ENCODE assay signal across 7 mouse cellular contexts in the genomic region with DNA sequence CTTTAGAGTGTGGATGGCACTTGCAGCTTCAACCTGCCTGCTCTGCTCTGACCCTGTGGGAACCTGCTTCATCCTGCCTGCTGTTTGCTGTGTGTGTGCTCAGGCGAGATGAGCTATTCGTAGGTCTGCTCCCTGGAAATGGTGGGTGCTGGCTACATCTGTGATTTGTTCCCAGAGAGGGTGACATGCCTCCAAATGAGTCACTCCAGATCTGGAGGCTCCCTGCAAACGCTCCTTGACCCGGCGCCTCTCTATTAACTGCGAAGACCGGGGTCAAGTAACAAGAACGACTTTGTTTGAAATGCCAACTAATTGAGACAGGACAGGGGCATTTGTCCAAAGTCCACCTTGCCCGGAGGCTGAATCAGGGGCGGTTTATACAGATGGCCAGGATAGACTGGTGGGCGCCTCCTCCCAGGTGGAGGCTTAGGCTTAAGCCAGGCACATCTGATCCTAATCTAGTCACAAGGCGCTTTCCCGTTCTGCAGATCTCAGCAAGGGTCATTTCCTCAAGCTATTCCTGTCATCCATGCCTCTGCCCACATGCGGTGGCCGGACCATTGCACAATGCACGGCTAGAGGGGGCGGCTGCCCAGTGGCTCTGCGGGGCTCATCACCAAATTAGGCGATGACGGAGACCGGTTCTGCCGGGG. TPM values are rescaled to one million over a fixed set of nuclear protein-coding genes. Genes with fewer than 3 reads are reported as not detected.
DNase-seq lines count a peak whose midpoint lies in the region; ATAC-seq lines count a peak whose summit lies in the region.

No protein-coding gene starts in this region.

- H3K4me2 ChIP-seq in neural tube, embryonic 12.5 days (replicated peaks) = peak overlapping the region; percentile 96

- DNase-seq in retina, adult 2 months (ENCODE audit: low read depth, low spot score) = peak; percentile 82
- no peak for DNase-seq in retina, postnatal 1 day
- DNase-seq in brain, adult 2 months (ENCODE audit: low read depth, low spot score) = peak; percentile 85
- peak; percentile 23 for DNase-seq in heart, postnatal 4 days
- DNase-seq in limb, embryonic 10.5 days (ENCODE audit: low spot score) = no peak
- no peak for DNase-seq in ovary, postnatal 10 days (ENCODE audit: low spot score)

- H3K27ac ChIP-seq in limb, embryonic 10.5 days = peak overlapping the region; percentile 99
- H3K27ac ChIP-seq in neural tube, embryonic 12.5 days = peak overlapping the region; percentile 86

- ATAC-seq in neural tube, embryonic 12.5 days (ENCODE audit: low FRiP score, low read depth) = peak; percentile 35

- H3K9me3 ChIP-seq in limb, embryonic 10.5 days (replicated peaks) = no peaks in the 10 kb centered on the region
- no peaks in the 10 kb centered on the region for H3K9me3 ChIP-seq in neural tube, embryonic 12.5 days

- peak overlapping the region; percentile 98 for H3K4me3 ChIP-seq in limb, embryonic 10.5 days
- peak overlapping the region; percentile 94 for H3K4me3 ChIP-seq in neural tube, embryonic 12.5 days

- no peaks in the 10 kb centered on the region for H3K27me3 ChIP-seq in limb, embryonic 10.5 days (ENCODE audit: low read depth, poor library complexity, severe bottlenecking)
- H3K27me3 ChIP-seq in neural tube, embryonic 12.5 days (replicated peaks) = no peaks in the 10 kb centered on the region

- H3K9ac ChIP-seq in neural tube, embryonic 12.5 days = peak overlapping the region; percentile 52

- H3K4me1 ChIP-seq in limb, embryonic 10.5 days = peaks cover 55% of the 10 kb centered on the region
- peaks cover 20% of the 10 kb centered on the region for H3K4me1 ChIP-seq in neural tube, embryonic 12.5 days

- WGBS in limb, embryonic 10.5 days = 2% methylated on average over 22 of the region's 22 CpGs
- WGBS in neural tube, embryonic 12.5 days = 9% methylated on average over 22 of the region's 22 CpGs

- H3K36me3 ChIP-seq in limb, embryonic 10.5 days = peaks cover 77% of the 10 kb centered on the region
- H3K36me3 ChIP-seq in neural tube, embryonic 12.5 days = peaks cover 36% of the 10 kb centered on the region

RNA-seq across cellular contexts. Expression of gene Rpl10a, which starts 0.5 kb away (rescaled TPM):
- total RNA-seq in heart, postnatal 4 days (2021) = 100 to 1,000 TPM; 663 to 665 TPM
- polyA plus RNA-seq in limb, embryonic 10.5 days (2016; fragmentation: Nextera tagmentation; extraction: Ambion mirVana) = 502 and 576 TPM in 2 replicates
- 341 and 353 TPM in 2 replicates for polyA plus RNA-seq in neural tube, embryonic 12.5 days (2016; fragmentation: Nextera tagmentation; extraction: Ambion mirVana)

RNA-seq across cellular contexts. Expression of gene Fance, which starts 14.5 kb away (rescaled TPM):
- 10 to 100 TPM; 18.7 to 19.4 TPM for total RNA-seq in heart, postnatal 4 days (2021)
- polyA plus RNA-seq in limb, embryonic 10.5 days (2016; fragmentation: Nextera tagmentation; extraction: Ambion mirVana) = 32.9 and 35.5 TPM in 2 replicates
- 31.0 and 31.2 TPM in 2 replicates for polyA plus RNA-seq in neural tube, embryonic 12.5 days (2016; fragmentation: Nextera tagmentation; extraction: Ambion mirVana)

RNA-seq across cellular contexts. Expression of gene Tead3, which starts 22.8 kb away (rescaled TPM):
- 10 to 100 TPM; 26.3 to 30.2 TPM for total RNA-seq in heart, postnatal 4 days (2021)
- polyA plus RNA-seq in limb, embryonic 10.5 days (2016; fragmentation: Nextera tagmentation; extraction: Ambion mirVana) = 5.2 and 9.8 TPM in 2 replicates
- polyA plus RNA-seq in neural tube, embryonic 12.5 days (2016; fragmentation: Nextera tagmentation; extraction: Ambion mirVana) = 3.5 and 4.8 TPM in 2 replicates

RNA-seq across cellular contexts. Expression of gene Tulp1, which starts 37.2 kb away (rescaled TPM):
- 1 to 10 TPM; 1.0 to 1.5 TPM for total RNA-seq in heart, postnatal 4 days (2021)
- 3.4 and 4.1 TPM in 2 replicates for polyA plus RNA-seq in limb, embryonic 10.5 days (2016; fragmentation: Nextera tagmentation; extraction: Ambion mirVana)
- polyA plus RNA-seq in neural tube, embryonic 12.5 days (2016; fragmentation: Nextera tagmentation; extraction: Ambion mirVana) = 3.0 and 5.1 TPM in 2 replicates

Comparison
In these comparisons a context has a peak if more than half of its experiments do, and no peak if none do; other contexts are left out.
1. DNase-seq: peak in retina, adult 2 months (single experiment), brain, adult 2 months (single experiment) and heart, postnatal 4 days (single experiment); none in retina, postnatal 1 day (single experiment), limb, embryonic 10.5 days (single experiment) and ovary, postnatal 10 days (single experiment).